Mouse (Mus musculus) mouse embryonic stem cell (cell line): ENCODE measurements around the gene Fam78b.

Experiments
- in situ Hi-C, 2 experiments: fragments of 300-500 bp; cut with MboI; formaldehyde crosslinking; loops; 1 replicate in 1 of 2; 3 replicates in 1 of 2; pipeline ENCODE4 v1.14.3; 2019 to 2020; ENCODE audit warnings: low sequenced_read_pairs in 2 of 2, low pct_unique_long_range_greater_than_20kb in 1 of 2, mixed read lengths in 1 of 2; ENCODE audit not compliant: unreplicated experiment in 1 of 2

Fam78b gene

GRCm38 (mm10) chr1:167022541-167023121 lies 21.4 kb downstream of the Fam78b start:
- in situ Hi-C loops = no loop called here

- in situ Hi-C loops = no loop called here
Observed at GRCm38 (mm10) chr1:167023794-167024193, 22.6 kb downstream of the Fam78b start.

- in situ Hi-C loops = no loop called here
Observed at GRCm38 (mm10) chr1:167024961-167025360, 23.7 kb downstream of the Fam78b start.

GRCm38 (mm10) chr1:167032046-167032648 lies 30.9 kb downstream of the Fam78b start:
- in situ Hi-C loops = no loop called here

GRCm38 (mm10) chr1:167034435-167034834 lies 33.2 kb downstream of the Fam78b start:
- in situ Hi-C loops = no loop called here

GRCm38 (mm10) chr1:167042558-167042957 lies 41.3 kb downstream of the Fam78b start:
- in situ Hi-C loops = no loop called here

GRCm38 (mm10) chr1:167046169-167046927 lies 45.1 kb downstream of the Fam78b start:
- in situ Hi-C loops = no loop called here

- in situ Hi-C loops = loop anchor here in 1 of 2 experiments (25.0 kb wide), 1 partner anchor 286 kb away; the partner anchor contains the start of gene Aldh9a1
Observed at GRCm38 (mm10) chr1:167050859-167051258, 49.6 kb downstream of the Fam78b start.

GRCm38 (mm10) chr1:167054029-167054428 lies 52.8 kb downstream of the Fam78b start:
- in situ Hi-C loops = loop anchor here in 1 of 2 experiments (25.0 kb wide), 1 partner anchor 283 kb away; the partner anchor contains the start of gene Aldh9a1

GRCm38 (mm10) chr1:167057543-167057942 lies 56.3 kb downstream of the Fam78b start:
- in situ Hi-C loops = loop anchor here in 1 of 2 experiments (25.0 kb wide), 1 partner anchor 280 kb away; the partner anchor contains the start of gene Aldh9a1

GRCm38 (mm10) chr1:167059550-167060285 lies 58.5 kb downstream of the Fam78b start:
- in situ Hi-C loops = loop anchor here in 1 of 2 experiments (25.0 kb wide), 1 partner anchor 278 kb away; the partner anchor contains the start of gene Aldh9a1

- in situ Hi-C loops = loop anchor here in 1 of 2 experiments (25.0 kb wide), 1 partner anchor 273 kb away; the partner anchor contains the start of gene Aldh9a1
Observed at GRCm38 (mm10) chr1:167063971-167064370, 62.8 kb downstream of the Fam78b start.

GRCm38 (mm10) chr1:167065541-167065940 lies 64.3 kb downstream of the Fam78b start:
- in situ Hi-C loops = loop anchor here in 1 of 2 experiments (25.0 kb wide), 1 partner anchor 272 kb away; the partner anchor contains the start of gene Aldh9a1

GRCm38 (mm10) chr1:167065986-167066385 lies 64.8 kb downstream of the Fam78b start:
- in situ Hi-C loops = loop anchor here in 1 of 2 experiments (25.0 kb wide), 1 partner anchor 271 kb away; the partner anchor contains the start of gene Aldh9a1

- in situ Hi-C loops = loop anchor here in 1 of 2 experiments (25.0 kb wide), 1 partner anchor 270 kb away; the partner anchor contains the start of gene Aldh9a1
Observed at GRCm38 (mm10) chr1:167066933-167067341, 65.7 kb downstream of the Fam78b start.

GRCm38 (mm10) chr1:167069741-167070140 lies 68.5 kb downstream of the Fam78b start:
- in situ Hi-C loops = loop anchor here in 1 of 2 experiments (25.0 kb wide), 1 partner anchor 268 kb away; the partner anchor contains the start of gene Aldh9a1

GRCm38 (mm10) chr1:167070306-167070705 lies 69.1 kb downstream of the Fam78b start:
- in situ Hi-C loops = loop anchor here in 1 of 2 experiments (25.0 kb wide), 1 partner anchor 267 kb away; the partner anchor contains the start of gene Aldh9a1

GRCm38 (mm10) chr1:167075726-167076125 lies 74.5 kb downstream of the Fam78b start:
- in situ Hi-C loops = no loop called here
